In genomic region chr8:93748720-93749119, GRCm38 (mm10) we compare ENCODE assay signal across 14 mouse cellular contexts.
DNase-seq lines count a peak whose midpoint lies in the region.
"Had no signal": no experiment of that assay in that cellular context is flagged by ENCODE, and none has a peak within 500 bp of the region (broad histone marks: within the 10 kb centered on the region; RNA-seq: fewer than 3 reads in every experiment).

No protein-coding gene starts in this region.

- peak; percentile 7 for DNase-seq in adrenal gland, postnatal 14 days
- no peak for DNase-seq in adrenal gland, adult 2 months
- peak; percentile 15 for DNase-seq in kidney, postnatal 10 days
- DNase-seq in kidney, adult 18-20 months = no peak
- DNase-seq in embryo, embryonic 11 days = peak; percentile 51
- peak; percentile 30 for DNase-seq in mesoderm, embryonic 11.5 days (ENCODE audit: low read depth, low spot score)
- DNase-seq in urinary bladder, postnatal 4 days (ENCODE audit: low spot score in 2 of 2) = no peak
- no peak for DNase-seq in frontal cortex, postnatal 10 days (ENCODE audit: low spot score in 2 of 2)
- DNase-seq: cerebellum, adult 18-20 months; gastrocnemius, postnatal 14 days; kidney, adult 2 months; liver, postnatal 0 days; midbrain, embryonic 14.5 days; right cerebral cortex, postnatal 4 days had no signal

Comparison
In these comparisons a context has a peak if more than half of its experiments do, and no peak if none do; other contexts are left out.
1. DNase-seq: peak in adrenal gland, postnatal 14 days (single experiment), kidney, postnatal 10 days (single experiment), embryo, embryonic 11 days (single experiment) and mesoderm, embryonic 11.5 days (single experiment); none in adrenal gland, adult 2 months (single experiment), kidney, adult 18-20 months (single experiment), urinary bladder, postnatal 4 days (0 of 2) and frontal cortex, postnatal 10 days (0 of 2).